Mouse (Mus musculus): ENCODE measurements around the gene Rpl14.

Rpl14 gene

GRCm38 (mm10) chr9:120603956-120604355 is 32.7 kb downstream of the Rpl14 start:
- no peak for DNase-seq (ENCODE audit: low spot score)

GRCm38 (mm10) chr9:120611055-120611454 is 39.8 kb downstream of the Rpl14 start:
- DNase-seq (ENCODE audit: low spot score): no peak

DNA sequence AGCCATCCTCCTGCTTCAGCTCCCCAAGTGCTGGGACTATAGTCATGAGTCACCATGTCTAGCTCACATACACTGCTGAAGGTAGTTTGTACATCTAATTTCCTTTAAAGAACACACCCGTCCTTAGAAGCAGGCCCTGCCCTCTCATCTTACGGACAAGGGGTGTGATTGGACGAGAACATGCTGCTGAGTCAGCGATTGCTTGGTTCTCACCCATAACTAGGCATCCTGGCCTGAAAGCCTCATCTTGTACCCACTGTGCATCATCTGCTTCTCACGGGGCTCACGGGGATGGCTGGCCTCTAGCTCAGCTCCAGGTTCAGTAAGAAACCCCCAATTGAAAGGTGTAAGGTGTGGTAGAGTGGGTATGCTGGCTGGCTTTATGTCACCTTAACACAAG is 42.8 kb downstream of the Rpl14 start:
- DNase-seq (ENCODE audit: low spot score): no peak

DNA sequence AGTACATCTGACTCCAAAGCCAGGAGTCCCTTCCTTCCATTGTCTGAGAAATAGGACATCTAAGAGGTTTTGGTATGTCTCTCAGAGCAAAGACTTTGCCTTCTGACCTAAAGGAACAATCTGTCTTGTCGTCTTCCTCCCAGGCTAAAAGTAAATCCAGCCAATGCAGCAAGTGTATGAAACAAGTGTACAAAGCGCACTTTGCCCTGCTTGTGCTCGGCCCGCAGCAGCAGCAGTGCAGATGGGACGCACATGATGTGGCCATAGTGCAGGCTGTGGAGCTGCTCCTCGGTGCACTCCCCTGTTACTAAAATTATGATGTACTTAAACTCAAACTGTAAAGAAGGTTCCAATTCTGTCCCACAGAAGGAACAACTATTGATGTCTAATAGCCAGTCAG is 46.9 kb downstream of the Rpl14 start:
- no peak for DNase-seq (ENCODE audit: low spot score)

GRCm38 (mm10) chr9:120619347-120619708 is 48.1 kb downstream of the Rpl14 start:
- no peak for DNase-seq (ENCODE audit: low spot score)

DNA sequence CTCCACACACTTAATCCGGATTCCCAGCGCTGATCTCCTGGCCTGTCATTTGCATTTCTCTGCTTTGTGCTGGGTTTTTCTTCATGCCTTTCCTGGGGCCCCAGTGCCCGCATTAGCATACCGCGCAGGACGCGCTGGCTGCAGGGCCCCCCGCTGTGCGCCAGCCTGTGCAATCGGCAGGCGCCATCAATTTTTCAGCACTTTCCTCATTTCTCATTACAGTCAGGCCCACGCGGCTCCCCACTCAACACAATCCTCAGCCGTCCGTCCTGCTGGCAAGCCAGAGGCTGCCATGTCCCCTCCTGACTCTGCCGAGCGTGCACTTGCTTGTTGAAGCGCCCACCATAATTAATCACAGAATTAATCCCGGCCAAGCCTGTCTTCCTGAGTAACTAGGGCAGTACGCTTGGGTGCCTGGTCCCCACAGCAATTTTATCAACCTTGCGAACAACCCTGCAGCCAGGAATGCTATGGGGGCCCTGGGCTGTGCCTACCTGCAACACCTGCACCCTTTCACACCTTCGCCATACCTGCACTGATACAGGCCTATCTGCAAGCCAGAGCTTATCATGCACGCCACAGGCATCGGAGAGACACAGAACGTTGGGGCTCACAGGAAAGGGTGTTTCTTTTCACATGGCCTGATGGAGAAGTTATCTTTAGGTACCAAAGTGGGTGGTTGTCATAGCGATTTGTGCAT is 48.6 kb downstream of the Rpl14 start:
- DNase-seq (ENCODE audit: low spot score): no peak

DNA sequence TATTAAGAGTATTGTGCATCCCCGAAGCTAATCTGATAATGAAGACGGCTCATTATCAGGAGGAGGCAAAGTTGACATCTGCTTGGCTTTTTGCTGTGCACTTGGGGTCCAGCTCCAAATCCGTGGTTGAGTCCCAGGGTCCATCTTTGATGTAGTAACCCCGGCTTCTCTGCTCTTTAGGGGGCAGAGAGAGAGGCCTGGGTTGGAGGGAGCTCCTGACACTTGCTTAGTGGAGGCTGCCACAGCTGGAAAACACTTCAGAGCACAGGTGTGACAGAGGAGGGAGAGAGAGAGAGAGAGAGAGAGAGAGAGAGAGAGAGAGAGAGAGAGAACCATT is 49.1 kb downstream of the Rpl14 start:
- no peak for DNase-seq (ENCODE audit: low spot score)

Measured in MN1 (cell line).